Mouse (Mus musculus) spleen, postnatal 10 days (tissue): ENCODE results near the gene Lin52.

Experiments used
- DNase-seq, 2 experiments: peaks; one replicate each; pipeline ENCODE4 v3.0.0; 2021 to 2022; ENCODE audit warnings: low spot score in 2 of 2

Lin52 gene

GRCm38 (mm10) chr12:84468701-84469100, 17.5 kb downstream of the Lin52 start:
- DNase-seq, result no peak

GRCm38 (mm10) chr12:84478937-84479336, 27.7 kb downstream of the Lin52 start:
- no peak for DNase-seq

GRCm38 (mm10) chr12:84481251-84481650, 30.0 kb downstream of the Lin52 start:
- no peak for DNase-seq

- DNase-seq, result no peak
Measured at GRCm38 (mm10) chr12:84482778-84483585, 31.8 kb downstream of the Lin52 start.

GRCm38 (mm10) chr12:84487324-84488056, 36.3 kb downstream of the Lin52 start:
- no peak for DNase-seq

GRCm38 (mm10) chr12:84496795-84497194, 45.6 kb downstream of the Lin52 start:
- DNase-seq, result no peak

- DNase-seq, result no peak
Measured at GRCm38 (mm10) chr12:84500528-84501263, 49.5 kb downstream of the Lin52 start.

- no peak for DNase-seq
Measured at GRCm38 (mm10) chr12:84501278-84501677, 50.1 kb downstream of the Lin52 start.

GRCm38 (mm10) chr12:84506856-84507255, 55.6 kb downstream of the Lin52 start:
- no peak for DNase-seq

- no peak for DNase-seq
Measured at GRCm38 (mm10) chr12:84512016-84512415, 60.8 kb downstream of the Lin52 start.

GRCm38 (mm10) chr12:84515486-84515885, 64.3 kb downstream of the Lin52 start:
- no peak for DNase-seq

GRCm38 (mm10) chr12:84516642-84517041, 65.4 kb downstream of the Lin52 start:
- no peak for DNase-seq

GRCm38 (mm10) chr12:84518018-84518417, 66.8 kb downstream of the Lin52 start:
- no peak for DNase-seq

GRCm38 (mm10) chr12:84523728-84524127, 72.5 kb downstream of the Lin52 start:
- DNase-seq, result no peak

GRCm38 (mm10) chr12:84524147-84525050, 73.2 kb downstream of the Lin52 start:
- DNase-seq, result no peak

GRCm38 (mm10) chr12:84525422-84525821, 74.2 kb downstream of the Lin52 start:
- no peak for DNase-seq

GRCm38 (mm10) chr12:84530426-84530825, 79.2 kb downstream of the Lin52 start:
- DNase-seq, result no peak

GRCm38 (mm10) chr12:84531906-84532829, 80.9 kb downstream of the Lin52 start:
- no peak for DNase-seq

GRCm38 (mm10) chr12:84532830-84533199, 81.6 kb downstream of the Lin52 start:
- DNase-seq, result no peak
